In the genomic region with DNA sequence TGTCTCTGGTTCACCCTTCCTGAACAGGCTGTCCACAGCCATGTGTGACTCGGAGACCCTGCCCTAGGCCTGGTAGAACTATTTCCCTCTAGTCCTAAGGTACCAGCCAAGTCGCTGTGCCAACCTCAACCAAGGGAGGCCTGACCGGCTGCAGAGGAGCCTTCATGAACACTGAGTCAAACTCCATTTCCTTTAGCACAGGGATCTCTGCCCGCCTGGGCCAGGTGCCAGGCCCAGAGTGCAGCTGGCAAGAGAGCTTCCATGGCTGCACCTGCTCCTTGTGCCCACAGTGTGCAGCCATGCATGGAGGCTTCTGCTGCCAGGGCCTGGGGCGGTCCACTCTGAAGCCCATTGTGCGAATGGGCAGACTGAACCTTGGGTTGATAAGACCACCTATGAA, we compare ENCODE assay signal across 8 mouse cellular contexts. TPM values are rescaled to one million over a fixed set of nuclear protein-coding genes. Genes with fewer than 3 reads are reported as not detected.
A peak's percentile ranks its signal among the peaks of the same experiment; 100 is the strongest.
DNase-seq lines count a peak whose midpoint lies in the region; ATAC-seq and TF ChIP-seq lines count a peak whose summit lies in the region.

No protein-coding gene starts in this region.

- no peaks in the 10 kb centered on the region for H3K9me3 ChIP-seq in lung, postnatal 0 days (ENCODE audit: low read length)

- H3K27me3 ChIP-seq in lung, postnatal 0 days (replicated peaks; ENCODE audit: insufficient read depth, low read length): no peaks in the 10 kb centered on the region

- TF ChIP-seq CTCF in left cerebral cortex, adult 2 months (IDR thresholded peaks at IDR 0.05): no peak
- no peak for TF ChIP-seq CTCF in gastrocnemius, adult 2 months (IDR thresholded peaks at IDR 0.05)
- no peak for TF ChIP-seq CTCF in lung, postnatal 0 days (IDR thresholded peaks at IDR 0.05)

- DNase-seq in left cerebral cortex, adult 2 months (ENCODE audit: extremely low spot score in 1 of 2, low spot score in 2 of 2): peak; percentile 37 to 45
- no peak for DNase-seq in left cerebral cortex, adult 11 months (ENCODE audit: low spot score)
- peak; percentile 95 to 96 for DNase-seq in cerebellum, adult 18-20 months
- DNase-seq in gastrocnemius, adult 2 months: peak; percentile 56
- DNase-seq in left cerebral cortex, postnatal 36 days (ENCODE audit: low spot score in 2 of 2): peak; percentile 21 to 57
- no peak for DNase-seq in retina, embryonic 14.5 days (ENCODE audit: low spot score)
- DNase-seq in lung, postnatal 0 days (ENCODE audit: low spot score): no peak

- no peak overlapping the region for H3K4me3 ChIP-seq in left cerebral cortex, adult 2 months
- H3K4me3 ChIP-seq in gastrocnemius, adult 2 months: no peak overlapping the region
- H3K4me3 ChIP-seq in lung, postnatal 0 days (ENCODE audit: low read depth, low read length): no peak overlapping the region

- intact Hi-C loops in left cerebral cortex, adult 2 months (cut with DNase I): no loop called here
- intact Hi-C loops in gastrocnemius, adult 2 months (cut with DNase I): no loop called here
- intact Hi-C loops in left cerebral cortex, postnatal 36 days (cut with DNase I): no loop called here

- WGBS in lung, postnatal 0 days: 77% methylated on average over 6 of the region's 6 CpGs

- no peak for TF ChIP-seq EP300 in lung, postnatal 0 days (IDR thresholded peaks at IDR 0.05)

- H3K4me2 ChIP-seq in lung, postnatal 0 days (replicated peaks; ENCODE audit: low read depth, low read length): no peak overlapping the region

- H3K36me3 ChIP-seq in lung, postnatal 0 days (ENCODE audit: insufficient read depth, low read length): no peaks in the 10 kb centered on the region

- no peaks in the 10 kb centered on the region for H3K4me1 ChIP-seq in lung, postnatal 0 days (ENCODE audit: insufficient read depth, low read depth, low read length)

- no peak overlapping the region for H3K27ac ChIP-seq in left cerebral cortex, adult 2 months
- H3K27ac ChIP-seq in gastrocnemius, adult 2 months: no peak overlapping the region
- H3K27ac ChIP-seq in lung, postnatal 0 days (ENCODE audit: low read length): no peak overlapping the region

- ATAC-seq in lung, postnatal 0 days: no peak
- ATAC-seq in erythroblast, adult 5-6 weeks (replicated peaks; ENCODE audit: low FRiP score, poor library complexity, severe bottlenecking): no peak

- no peak overlapping the region for H3K9ac ChIP-seq in lung, postnatal 0 days (replicated peaks; ENCODE audit: low read depth)

RNA-seq across cellular contexts. Expression of gene Sez6l, which starts 20.9 kb away (rescaled TPM):
- total RNA-seq in left cerebral cortex, adult 2 months (2021): 100 to 1,000 TPM; 174 to 177 TPM
- total RNA-seq in gastrocnemius, adult 2 months (2021): not detected
- total RNA-seq in left cerebral cortex, postnatal 36 days (2021): 100 to 1,000 TPM; 163 to 173 TPM
- 0.11 and 0.13 TPM in 2 replicates for polyA plus RNA-seq in lung, postnatal 0 days (2015; fragmentation: Nextera tagmentation; extraction: Ambion mirVana)
- total RNA-seq in erythroblast, adult 5-6 weeks (2015; ENCODE audit: low replicate concordance): not detected in 2 replicates
- not detected in 2 replicates for total RNA-seq in erythroblast, adult 5-6 weeks (2017; ENCODE audit: low replicate concordance)

Comparison
In these comparisons a context has a peak if more than half of its experiments do, and no peak if none do; other contexts are left out.
1. DNase-seq: peak in left cerebral cortex, adult 2 months (2 of 2), cerebellum, adult 18-20 months (2 of 2), gastrocnemius, adult 2 months (single experiment) and left cerebral cortex, postnatal 36 days (2 of 2); none in left cerebral cortex, adult 11 months (single experiment), retina, embryonic 14.5 days (single experiment) and lung, postnatal 0 days (single experiment).
2. RNA of gene Sez6l, which starts 20.9 kb away (total RNA-seq): 174 to 177 TPM in left cerebral cortex, adult 2 months and 163 to 173 TPM in left cerebral cortex, postnatal 36 days; not detected in gastrocnemius, adult 2 months and not detected in erythroblast, adult 5-6 weeks; every median in the first group is over 100 times any median in the second.